Mouse (Mus musculus) liver, embryonic 16.5 days (tissue): ENCODE data around the gene Arl4c. TPM values are rescaled to one million over a fixed set of nuclear protein-coding genes. Genes with fewer than 3 reads are reported as not detected.

Experiments used
- ATAC-seq: fragments of 200-750 bp; cut with Nextera tagmentation; 2 replicates; pipeline ENCODE4 v1.8.0; 2017; ENCODE audit warnings: low read depth, mild to moderate bottlenecking, moderate number of reproducible peaks, moderate library complexity
- H3K27ac ChIP-seq: fragments of 300-500 bp; sonication (generic); 2 replicates; pipeline ENCODE4 v1.5.1; 2014; ENCODE audit warnings: mild to moderate bottlenecking, low read length
- H3K27me3 ChIP-seq: fragments of 300-500 bp; sonication (generic); 2 replicates; pipeline ENCODE4 v1.6.1; 2014; ENCODE audit warnings: low read depth, low read length, mixed read lengths; ENCODE audit not compliant: control insufficient read depth, insufficient read depth
- H3K36me3 ChIP-seq: fragments of 300-500 bp; sonication (generic); 2 replicates; pipeline ENCODE4 v1.6.1; 2014; ENCODE audit warnings: mild to moderate bottlenecking; ENCODE audit not compliant: control insufficient read depth, insufficient read depth
- H3K4me1 ChIP-seq: fragments of 300-500 bp; sonication (generic); 2 replicates; pipeline ENCODE4 v1.6.1; 2014; ENCODE audit warnings: low read depth, low read length, mixed read lengths; ENCODE audit not compliant: control insufficient read depth
- H3K4me2 ChIP-seq: fragments of 300-500 bp; sonication (generic); 2 replicates; pipeline ENCODE4 v1.6.1; 2014; ENCODE audit warnings: low read depth, low read length, mixed read lengths
- H3K4me3 ChIP-seq: fragments of 300-500 bp; sonication (generic); 2 replicates; pipeline ENCODE4 v1.5.1; 2014; ENCODE audit warnings: low read depth, mild to moderate bottlenecking, low read length
- H3K9ac ChIP-seq: fragments of 300-500 bp; sonication (generic); 2 replicates; pipeline ENCODE4 v1.6.1; 2014; ENCODE audit warnings: low read depth, low read length
- H3K9me3 ChIP-seq: fragments of 300-500 bp; sonication (generic); replicated peaks from 2 replicates; pipeline ENCODE4 v1.6.1; 2016; ENCODE audit warnings: low read length; ENCODE audit not compliant: control insufficient read depth
- WGBS: fragments of 180-500 bp; shearing (Covaris S2); extraction: QIAGEN DNeasy Blood & Tissue Kit; methylation state at CpG from one replicate; pipeline ENCODE4 v1.1.7; 2014; ENCODE audit not compliant: insufficient replicate concordance; 5-methylcytosine and 5-hydroxymethylcytosine counted together
- polyA plus RNA-seq: library from polyadenylated mRNA; unstranded; fragments of >200 nt; fragmentation: Nextera tagmentation; extraction: Ambion mirVana; gene quantifications from 2 replicates; pipeline ENCODE4 v1.2.1, GENCODE M21; 2015

The Arl4c gene
- polyA plus RNA-seq, 1 experiment from 2014 or later = 0.93 TPM

- ATAC-seq = peak; percentile 41; the same call in 1 of the 2 replicates
Observed at GRCm38 (mm10) chr1:88654521-88655472, 47.2 kb downstream of the Arl4c start.

GRCm38 (mm10) chr1:88653614-88654520 is 48.2 kb downstream of the Arl4c start:
- no peak for ATAC-seq
- Histone ChIP-seq H3K27me3 (no peaks in the 10 kb centered on the region), H3K4me2 (no peak overlapping the region), H3K36me3 (no peaks in the 10 kb centered on the region), H3K4me3 (no peak overlapping the region), H3K27ac (no peak overlapping the region), H3K9me3 (no peaks in the 10 kb centered on the region), H3K4me1 (no peaks in the 10 kb centered on the region), H3K9ac (no peak overlapping the region)
- 59% methylated on average over 7 of the region's 7 CpGs for WGBS

More at GRCm38 (mm10) chr1:88654521-88655472, 47.2 kb downstream of the Arl4c start:
- 0 out of 2 replicates have a peak overlapping the region, but pooled peaks have one; percentile 16 for H3K27ac ChIP-seq
- H3K9me3 ChIP-seq = no peaks in the 10 kb centered on the region
- WGBS = 20% methylated on average over 9 of the region's 9 CpGs
- no peak overlapping the region for H3K4me3 ChIP-seq
- H3K27me3 ChIP-seq = no peaks in the 10 kb centered on the region
- H3K36me3 ChIP-seq = no peaks in the 10 kb centered on the region
- no peaks in the 10 kb centered on the region for H3K4me1 ChIP-seq
- no peak overlapping the region for H3K4me2 ChIP-seq
- H3K9ac ChIP-seq = no peak overlapping the region

GRCm38 (mm10) chr1:88652682-88653081 is 49.3 kb downstream of the Arl4c start:
- H3K9ac ChIP-seq = no peak overlapping the region
- no peaks in the 10 kb centered on the region for H3K27me3 ChIP-seq
- 52% methylated on average over 8 of the region's 8 CpGs for WGBS
- H3K27ac ChIP-seq = no peak overlapping the region
- H3K4me2 ChIP-seq = no peak overlapping the region
- no peaks in the 10 kb centered on the region for H3K4me1 ChIP-seq
- H3K36me3 ChIP-seq = no peaks in the 10 kb centered on the region
- H3K9me3 ChIP-seq = no peaks in the 10 kb centered on the region
- H3K4me3 ChIP-seq = no peak overlapping the region
- ATAC-seq = no peak

GRCm38 (mm10) chr1:88651668-88652067 is 50.4 kb downstream of the Arl4c start:
- H3K9me3 ChIP-seq = no peaks in the 10 kb centered on the region
- no peaks in the 10 kb centered on the region for H3K27me3 ChIP-seq
- H3K27ac ChIP-seq = no peak overlapping the region
- no peak overlapping the region for H3K4me2 ChIP-seq
- no peak for ATAC-seq
- no peak overlapping the region for H3K4me3 ChIP-seq
- no peaks in the 10 kb centered on the region for H3K4me1 ChIP-seq
- no peaks in the 10 kb centered on the region for H3K36me3 ChIP-seq
- 59% methylated on average over 9 of the region's 9 CpGs for WGBS
- no peak overlapping the region for H3K9ac ChIP-seq

GRCm38 (mm10) chr1:88648742-88649141 is 53.3 kb downstream of the Arl4c start:
- Histone ChIP-seq H3K9ac (no peak overlapping the region), H3K4me3 (no peak overlapping the region), H3K36me3 (no peaks in the 10 kb centered on the region), H3K4me1 (no peaks in the 10 kb centered on the region), H3K4me2 (no peak overlapping the region), H3K27me3 (no peaks in the 10 kb centered on the region), H3K9me3 (no peaks in the 10 kb centered on the region), H3K27ac (no peak overlapping the region)
- ATAC-seq = no peak
- WGBS = 55% methylated on average over 4 of the region's 4 CpGs

GRCm38 (mm10) chr1:88645599-88646119 is 56.4 kb downstream of the Arl4c start:
- no peak overlapping the region for H3K27ac ChIP-seq
- ATAC-seq = no peak
- H3K9ac ChIP-seq = no peak overlapping the region
- no peaks in the 10 kb centered on the region for H3K4me1 ChIP-seq
- H3K36me3 ChIP-seq = no peaks in the 10 kb centered on the region
- H3K27me3 ChIP-seq = no peaks in the 10 kb centered on the region
- H3K4me2 ChIP-seq = no peak overlapping the region
- H3K4me3 ChIP-seq = no peak overlapping the region
- WGBS = 50% methylated on average over 3 of the region's 3 CpGs
- H3K9me3 ChIP-seq = no peaks in the 10 kb centered on the region

- no peak overlapping the region for H3K4me3 ChIP-seq
- H3K27ac ChIP-seq = no peak overlapping the region
- H3K4me2 ChIP-seq = no peak overlapping the region
- H3K9me3 ChIP-seq = no peaks in the 10 kb centered on the region
- ATAC-seq = no peak
- H3K27me3 ChIP-seq = no peaks in the 10 kb centered on the region
- 58% methylated on average over 5 of the region's 5 CpGs for WGBS
- no peaks in the 10 kb centered on the region for H3K36me3 ChIP-seq
- no peak overlapping the region for H3K9ac ChIP-seq
- no peaks in the 10 kb centered on the region for H3K4me1 ChIP-seq
Observed at GRCm38 (mm10) chr1:88644417-88644816, 57.6 kb downstream of the Arl4c start.

- ATAC-seq = no peak
- WGBS = 61% methylated on average over 5 of the region's 5 CpGs
Observed at GRCm38 (mm10) chr1:88643181-88643823, 58.7 kb downstream of the Arl4c start.

More at GRCm38 (mm10) chr1:88643181-88643823, 58.7 kb downstream of the Arl4c start:
- Histone ChIP-seq H3K9me3 (no peaks in the 10 kb centered on the region), H3K9ac (no peak overlapping the region), H3K4me3 (no peak overlapping the region), H3K4me1 (no peaks in the 10 kb centered on the region), H3K36me3 (no peaks in the 10 kb centered on the region), H3K4me2 (no peak overlapping the region), H3K27me3 (no peaks in the 10 kb centered on the region), H3K27ac (no peak overlapping the region)
